Mouse (Mus musculus) embryo, embryonic 11 days (tissue): ENCODE measurements around the gene Sin3a.

ENCODE experiments used
- DNase-seq: peaks from one replicate; pipeline ENCODE4 v3.0.0-alpha.2; 2015

Sin3a gene

GRCm38 (mm10) chr9:57071801-57072351 is at the start of gene Sin3a:
Sin3a (plus strand) TSS chr9:57072040.
- peak; percentile 92 for DNase-seq

GRCm38 (mm10) chr9:57031756-57032155 is 40.1 kb upstream of the Sin3a start:
- no peak for DNase-seq

- DNase-seq: peak; percentile 54
These were observed 15.6 kb upstream of the Sin3a start for GRCm38 (mm10) chr9:57056237-57056636.

GRCm38 (mm10) chr9:57064164-57064563 is 7.7 kb upstream of the Sin3a start:
- DNase-seq: no peak

GRCm38 (mm10) chr9:57068266-57068665 is 3.6 kb upstream of the Sin3a start:
- no peak for DNase-seq

- DNase-seq: no peak
These were observed 1.6 kb upstream of the Sin3a start for GRCm38 (mm10) chr9:57070262-57070661.

GRCm38 (mm10) chr9:57070800-57071545 is 867 bp upstream of the Sin3a start:
- DNase-seq: no peak

GRCm38 (mm10) chr9:57072526-57072988 is 717 bp downstream of the Sin3a start:
- DNase-seq: peak; percentile 65

GRCm38 (mm10) chr9:57072989-57073789 is 1.3 kb downstream of the Sin3a start:
- DNase-seq: peak; percentile 98

- DNase-seq: no peak
These were observed 1.9 kb downstream of the Sin3a start for GRCm38 (mm10) chr9:57073790-57074094.

- peak; percentile 54 for DNase-seq
These were observed 2.5 kb downstream of the Sin3a start for GRCm38 (mm10) chr9:57074171-57074821.

GRCm38 (mm10) chr9:57074822-57075603 is 3.2 kb downstream of the Sin3a start:
- peak; percentile 84 for DNase-seq

GRCm38 (mm10) chr9:57075681-57076381 is 4.0 kb downstream of the Sin3a start:
- peak; percentile 99 for DNase-seq

- DNase-seq: peak; percentile 93
These were observed 5.1 kb downstream of the Sin3a start for GRCm38 (mm10) chr9:57076701-57077660.

- no peak for DNase-seq
These were observed 10.4 kb downstream of the Sin3a start for GRCm38 (mm10) chr9:57082236-57082635.

- no peak for DNase-seq
These were observed 45.5 kb downstream of the Sin3a start for GRCm38 (mm10) chr9:57117261-57117755.

- DNase-seq: no peak
These were observed 57.8 kb downstream of the Sin3a start for GRCm38 (mm10) chr9:57129641-57130040.

- DNase-seq: peak; percentile 97
These were observed 59.0 kb downstream of the Sin3a start, which contains the start of gene Man2c1 for GRCm38 (mm10) chr9:57130577-57131433. Man2c1 (plus strand) TSS chr9:57130690.

GRCm38 (mm10) chr9:57137246-57137645 is 65.4 kb downstream of the Sin3a start:
- DNase-seq: no peak
